Mouse (Mus musculus): ENCODE results near the gene Cyp2d22.

- TF ChIP-seq POLR2A (IDR thresholded peaks at IDR 0.05; ENCODE audit: low read depth, low read length) (no peak), CTCF (IDR thresholded peaks at IDR 0.05; ENCODE audit: borderline replicate concordance, insufficient read depth, low read length) (no peak)
Measured at GRCm38 (mm10) chr15:82402106-82402505, 22.0 kb upstream of the Cyp2d22 start.
